Mouse (Mus musculus): ENCODE data around the gene Adcy2.

DNA sequence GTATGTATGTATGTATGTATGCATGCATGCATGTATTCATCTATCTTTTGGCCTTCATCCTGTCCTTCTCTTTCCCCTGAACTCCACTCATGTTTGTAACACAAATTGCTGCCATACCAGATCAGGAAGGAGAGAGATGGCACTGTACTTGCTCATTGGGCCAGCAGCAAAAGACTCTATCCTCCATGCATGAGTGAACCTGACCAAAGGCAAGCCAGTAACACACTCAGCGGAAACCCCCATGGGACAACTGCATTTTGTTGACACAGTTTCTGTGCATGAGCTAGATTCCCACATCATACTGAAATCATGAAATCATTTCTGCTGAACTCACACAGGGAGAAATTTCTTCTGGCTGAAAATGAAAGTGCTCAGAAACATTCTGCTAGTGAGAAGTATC lies 172.9 kb downstream of the Adcy2 start:
- TF ChIP-seq CTCF (IDR thresholded peaks at IDR 0.05; ENCODE audit: control insufficient read depth, insufficient read depth, low read length) (no peak), POLR2A (IDR thresholded peaks at IDR 0.05; ENCODE audit: borderline replicate concordance, control insufficient read depth, low read depth, low read length) (no peak)

Data from bone marrow, adult 2 months (tissue).